Mouse (Mus musculus): Measurements from ENCODE around the gene Klhl6.

DNA sequence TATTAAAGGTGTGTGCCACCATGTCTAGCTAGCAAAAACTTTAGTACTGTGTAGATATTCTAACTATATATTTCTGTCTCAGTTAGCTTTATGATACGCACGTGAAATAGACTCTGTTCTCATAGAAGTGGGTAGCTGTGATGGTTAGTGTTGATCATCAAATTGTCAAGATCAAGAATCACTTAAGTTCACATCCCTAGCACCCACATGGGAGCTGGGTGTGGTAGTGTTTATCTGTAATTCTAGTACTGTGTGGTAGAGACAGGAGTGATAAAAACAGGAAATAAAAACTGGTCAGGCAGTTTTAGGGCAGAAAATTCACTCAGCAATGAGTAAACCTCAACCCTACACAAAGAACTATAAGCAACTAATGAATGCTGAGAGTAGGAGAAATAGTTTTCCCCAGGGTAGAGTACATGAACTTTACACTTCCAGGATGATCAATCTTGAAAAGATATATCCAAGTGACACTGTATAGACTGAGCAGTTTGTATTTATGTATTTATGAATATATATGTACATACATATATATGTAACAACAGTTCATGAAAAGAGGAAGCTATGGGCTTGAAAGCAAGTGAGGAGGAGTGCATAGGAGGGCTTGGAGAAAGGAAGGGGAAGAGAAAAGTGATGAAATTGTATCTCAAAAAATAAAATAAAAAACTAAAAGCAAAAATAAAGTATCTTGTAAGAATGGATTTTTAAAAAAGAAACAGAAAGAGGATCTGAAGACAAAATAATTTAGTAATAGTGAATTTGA, 2.2 kb upstream of the Klhl6 start:
- TF ChIP-seq POLR2A (IDR thresholded peaks at IDR 0.05; ENCODE audit: control insufficient read depth, low read depth, low read length), result no peak
- TF ChIP-seq CTCF (IDR thresholded peaks at IDR 0.05; ENCODE audit: control insufficient read depth, insufficient read depth, insufficient replicate concordance, low read depth, low read length), result no peak
